Mouse (Mus musculus) urinary bladder, postnatal 4 days (tissue): ENCODE data around the gene Dusp6.

Source experiments
- DNase-seq, 2 experiments: peaks; one replicate each; pipeline ENCODE4 v3.0.0; 2021 to 2022; ENCODE audit warnings: low spot score in 2 of 2

Gene Dusp6

GRCm38 (mm10) chr10:99273006-99273405 lies 10.0 kb downstream of the Dusp6 start:
- DNase-seq: no peak

- DNase-seq: no peak
These were observed 11.6 kb downstream of the Dusp6 start for GRCm38 (mm10) chr10:99274640-99275039.

GRCm38 (mm10) chr10:99279067-99279880 lies 16.2 kb downstream of the Dusp6 start:
- no peak for DNase-seq

GRCm38 (mm10) chr10:99283981-99284385 lies 21.0 kb downstream of the Dusp6 start:
- DNase-seq: no peak

- no peak for DNase-seq
These were observed 21.9 kb downstream of the Dusp6 start for GRCm38 (mm10) chr10:99284918-99285317.

- DNase-seq: no peak
These were observed 22.7 kb downstream of the Dusp6 start for GRCm38 (mm10) chr10:99285759-99286158.

- DNase-seq: peak in 1 of 2 experiments; percentile 40
These were observed 23.2 kb downstream of the Dusp6 start for GRCm38 (mm10) chr10:99286213-99286612.

- no peak for DNase-seq
These were observed 23.8 kb downstream of the Dusp6 start for GRCm38 (mm10) chr10:99286787-99287186.

GRCm38 (mm10) chr10:99287206-99287605 lies 24.2 kb downstream of the Dusp6 start:
- DNase-seq: no peak

- no peak for DNase-seq
These were observed 26.1 kb downstream of the Dusp6 start for GRCm38 (mm10) chr10:99289176-99289575.

GRCm38 (mm10) chr10:99293111-99293640 lies 30.1 kb downstream of the Dusp6 start:
- no peak for DNase-seq

- no peak for DNase-seq
These were observed 34.7 kb downstream of the Dusp6 start for GRCm38 (mm10) chr10:99297721-99298120.

GRCm38 (mm10) chr10:99298328-99299295 lies 35.6 kb downstream of the Dusp6 start:
- peak in 1 of 2 experiments; percentile 26 for DNase-seq

GRCm38 (mm10) chr10:99299303-99299702 lies 36.3 kb downstream of the Dusp6 start:
- DNase-seq: no peak

GRCm38 (mm10) chr10:99302051-99302450 lies 39.0 kb downstream of the Dusp6 start:
- no peak for DNase-seq

- no peak for DNase-seq
These were observed 45.8 kb downstream of the Dusp6 start for GRCm38 (mm10) chr10:99308837-99309236.

- no peak for DNase-seq
These were observed 46.6 kb downstream of the Dusp6 start for GRCm38 (mm10) chr10:99309617-99310016.

- no peak for DNase-seq
These were observed 47.2 kb downstream of the Dusp6 start for GRCm38 (mm10) chr10:99310204-99310603.

GRCm38 (mm10) chr10:99311956-99312355 lies 48.9 kb downstream of the Dusp6 start:
- DNase-seq: no peak

- DNase-seq: no peak
These were observed 51.3 kb downstream of the Dusp6 start for GRCm38 (mm10) chr10:99314366-99314765.

GRCm38 (mm10) chr10:99317057-99317456 lies 54.0 kb downstream of the Dusp6 start:
- no peak for DNase-seq
